Mouse (Mus musculus) embryonic facial prominence, embryonic 15.5 days (tissue): ENCODE results near the gene Wfdc21. TPM values are rescaled to one million over a fixed set of nuclear protein-coding genes. Genes with fewer than 3 reads are reported as not detected.

ENCODE experiments used
- ATAC-seq: fragments of 200-750 bp; cut with Nextera tagmentation; 2 replicates; pipeline ENCODE4 v1.8.0; 2017; ENCODE audit warnings: low read depth, moderate TSS enrichment; ENCODE audit not compliant: insufficient number of reproducible peaks, low FRiP score, low TSS enrichment
- H3K27ac ChIP-seq: fragments of 300-500 bp; sonication (generic); replicated peaks from 2 replicates; pipeline ENCODE4 v1.5.1; 2015; ENCODE audit warnings: mild to moderate bottlenecking, inconsistent platforms
- H3K27me3 ChIP-seq: fragments of 300-500 bp; sonication (generic); 2 replicates; pipeline ENCODE4 v1.6.1; 2015; ENCODE audit warnings: inconsistent platforms
- H3K36me3 ChIP-seq: fragments of 300-500 bp; sonication (generic); 2 replicates; pipeline ENCODE4 v1.6.1; 2015; ENCODE audit warnings: mild to moderate bottlenecking, inconsistent platforms
- H3K4me1 ChIP-seq: fragments of 300-500 bp; sonication (generic); 2 replicates; pipeline ENCODE4 v1.6.1; 2015; ENCODE audit warnings: inconsistent platforms
- H3K4me2 ChIP-seq: fragments of 300-500 bp; sonication (generic); replicated peaks from 2 replicates; pipeline ENCODE4 v1.6.1; 2015; ENCODE audit warnings: mild to moderate bottlenecking, inconsistent platforms
- H3K4me3 ChIP-seq: fragments of 300-500 bp; sonication (generic); replicated peaks from 2 replicates; pipeline ENCODE4 v1.5.1; 2015; ENCODE audit warnings: mild to moderate bottlenecking, inconsistent platforms
- H3K9ac ChIP-seq: fragments of 300-500 bp; sonication (generic); 2 replicates; pipeline ENCODE4 v1.6.1; 2015; ENCODE audit warnings: inconsistent platforms
- H3K9me3 ChIP-seq: fragments of 300-500 bp; sonication (generic); replicated peaks from 2 replicates; pipeline ENCODE4 v1.6.1; 2016; ENCODE audit warnings: inconsistent platforms
- WGBS: fragments of 180-500 bp; shearing (Covaris S2); methylation state at CpG from one replicate; pipeline ENCODE4 v1.1.7; 2015; 5-methylcytosine and 5-hydroxymethylcytosine counted together
- polyA plus RNA-seq: library from polyadenylated mRNA; unstranded; fragments of >200 nt; fragmentation: Nextera tagmentation; extraction: Ambion mirVana; gene quantifications from 2 replicates; pipeline ENCODE4 v1.2.1, GENCODE M21; 2015

The Wfdc21 gene
- polyA plus RNA-seq, 1 experiment from 2014 or later, result 0.73 TPM

GRCm38 (mm10) chr11:83787401-83788021, 40.8 kb downstream of the Wfdc21 start:
- Histone ChIP-seq H3K4me3 (no peak overlapping the region), H3K36me3 (peaks cover 5% of the 10 kb centered on the region; the same call in 1 of the 2 replicates), H3K27ac (no peak overlapping the region), H3K9me3 (no peaks in the 10 kb centered on the region), H3K27me3 (no peaks in the 10 kb centered on the region), H3K4me1 (no peaks in the 10 kb centered on the region), H3K4me2 (no peak overlapping the region), H3K9ac (no peak overlapping the region)
- no peak for ATAC-seq
- 78% methylated on average over 15 of the region's 15 CpGs for WGBS

- WGBS, result 69% methylated on average over 8 of the region's 8 CpGs
- Histone ChIP-seq H3K9me3 (no peaks in the 10 kb centered on the region), H3K4me1 (no peaks in the 10 kb centered on the region), H3K4me2 (no peak overlapping the region), H3K27me3 (no peaks in the 10 kb centered on the region), H3K36me3 (0 out of 2 replicates have a peak, but pooled peaks cover 3% of the 10 kb centered on the region), H3K9ac (no peak overlapping the region), H3K27ac (no peak overlapping the region), H3K4me3 (no peak overlapping the region)
- no peak for ATAC-seq
Measured at GRCm38 (mm10) chr11:83788331-83788730, 41.6 kb downstream of the Wfdc21 start.

GRCm38 (mm10) chr11:83789259-83789658, 42.5 kb downstream of the Wfdc21 start:
- H3K4me2 ChIP-seq, result no peak overlapping the region
- ATAC-seq, result no peak
- no peak overlapping the region for H3K9ac ChIP-seq
- H3K4me1 ChIP-seq, result no peaks in the 10 kb centered on the region
- no peak overlapping the region for H3K4me3 ChIP-seq
- H3K27me3 ChIP-seq, result no peaks in the 10 kb centered on the region
- H3K27ac ChIP-seq, result no peak overlapping the region
- no peaks in the 10 kb centered on the region for H3K36me3 ChIP-seq
- H3K9me3 ChIP-seq, result no peaks in the 10 kb centered on the region
- 50% methylated on average over 13 of the region's 13 CpGs for WGBS

- WGBS, result 62% methylated on average over 4 of the region's 4 CpGs
- Histone ChIP-seq H3K9me3 (no peaks in the 10 kb centered on the region), H3K27me3 (no peaks in the 10 kb centered on the region), H3K4me1 (no peaks in the 10 kb centered on the region), H3K9ac (no peak overlapping the region), H3K27ac (no peak overlapping the region), H3K36me3 (no peaks in the 10 kb centered on the region), H3K4me2 (no peak overlapping the region), H3K4me3 (no peak overlapping the region)
- no peak for ATAC-seq
Measured at GRCm38 (mm10) chr11:83791133-83791532, 44.4 kb downstream of the Wfdc21 start.

GRCm38 (mm10) chr11:83792316-83792914, 45.7 kb downstream of the Wfdc21 start:
- no peaks in the 10 kb centered on the region for H3K36me3 ChIP-seq
- 85% methylated on average over 12 of the region's 12 CpGs for WGBS
- no peak overlapping the region for H3K27ac ChIP-seq
- H3K4me3 ChIP-seq, result no peak overlapping the region
- H3K9ac ChIP-seq, result no peak overlapping the region
- ATAC-seq, result no peak
- no peaks in the 10 kb centered on the region for H3K4me1 ChIP-seq
- no peaks in the 10 kb centered on the region for H3K9me3 ChIP-seq
- H3K4me2 ChIP-seq, result no peak overlapping the region
- H3K27me3 ChIP-seq, result no peaks in the 10 kb centered on the region

- Histone ChIP-seq H3K9me3 (no peaks in the 10 kb centered on the region), H3K36me3 (no peaks in the 10 kb centered on the region), H3K9ac (no peak overlapping the region), H3K27me3 (no peaks in the 10 kb centered on the region), H3K4me2 (no peak overlapping the region), H3K27ac (no peak overlapping the region), H3K4me1 (no peaks in the 10 kb centered on the region), H3K4me3 (no peak overlapping the region)
- no peak for ATAC-seq
- WGBS, result 82% methylated on average over 14 of the region's 14 CpGs
Measured at GRCm38 (mm10) chr11:83793264-83793663, 46.5 kb downstream of the Wfdc21 start.

GRCm38 (mm10) chr11:83796112-83796511, 49.4 kb downstream of the Wfdc21 start:
- Histone ChIP-seq H3K9me3 (no peaks in the 10 kb centered on the region), H3K9ac (no peak overlapping the region), H3K4me1 (no peaks in the 10 kb centered on the region), H3K36me3 (no peaks in the 10 kb centered on the region), H3K27me3 (no peaks in the 10 kb centered on the region), H3K27ac (no peak overlapping the region), H3K4me3 (no peak overlapping the region), H3K4me2 (no peak overlapping the region)
- no peak for ATAC-seq
- 56% methylated on average over 6 of the region's 6 CpGs for WGBS

- H3K4me3 ChIP-seq, result no peak overlapping the region
- ATAC-seq, result no peak
- H3K4me1 ChIP-seq, result no peaks in the 10 kb centered on the region
- no peaks in the 10 kb centered on the region for H3K9me3 ChIP-seq
- no peak overlapping the region for H3K4me2 ChIP-seq
- no peaks in the 10 kb centered on the region for H3K36me3 ChIP-seq
- H3K27ac ChIP-seq, result no peak overlapping the region
- no peak overlapping the region for H3K9ac ChIP-seq
- WGBS, result 76% methylated on average over 10 of the region's 10 CpGs
- no peaks in the 10 kb centered on the region for H3K27me3 ChIP-seq
Measured at GRCm38 (mm10) chr11:83796980-83797608, 50.4 kb downstream of the Wfdc21 start.

- Histone ChIP-seq H3K36me3 (no peaks in the 10 kb centered on the region), H3K9me3 (no peaks in the 10 kb centered on the region), H3K9ac (no peak overlapping the region), H3K4me1 (no peaks in the 10 kb centered on the region), H3K27me3 (no peaks in the 10 kb centered on the region), H3K4me3 (no peak overlapping the region), H3K27ac (no peak overlapping the region), H3K4me2 (no peak overlapping the region)
- 63% methylated on average over 12 of the region's 12 CpGs for WGBS
- ATAC-seq, result no peak
Measured at GRCm38 (mm10) chr11:83799871-83800430, 53.2 kb downstream of the Wfdc21 start.

- 63% methylated on average over 8 of the region's 8 CpGs for WGBS
- no peaks in the 10 kb centered on the region for H3K27me3 ChIP-seq
- H3K4me1 ChIP-seq, result no peaks in the 10 kb centered on the region
- H3K4me2 ChIP-seq, result no peak overlapping the region
- ATAC-seq, result no peak
- H3K36me3 ChIP-seq, result no peaks in the 10 kb centered on the region
- H3K27ac ChIP-seq, result no peak overlapping the region
- H3K9ac ChIP-seq, result no peak overlapping the region
- H3K4me3 ChIP-seq, result no peak overlapping the region
- no peaks in the 10 kb centered on the region for H3K9me3 ChIP-seq
Measured at GRCm38 (mm10) chr11:83802166-83802565, 55.4 kb downstream of the Wfdc21 start.
